Mouse (Mus musculus): ENCODE results near the gene Tead4. TPM values are rescaled to one million over a fixed set of nuclear protein-coding genes. Genes with fewer than 3 reads are reported as not detected.

Tead4 gene
- polyA plus RNA-seq, 1 experiment = 70.9 TPM

DNA sequence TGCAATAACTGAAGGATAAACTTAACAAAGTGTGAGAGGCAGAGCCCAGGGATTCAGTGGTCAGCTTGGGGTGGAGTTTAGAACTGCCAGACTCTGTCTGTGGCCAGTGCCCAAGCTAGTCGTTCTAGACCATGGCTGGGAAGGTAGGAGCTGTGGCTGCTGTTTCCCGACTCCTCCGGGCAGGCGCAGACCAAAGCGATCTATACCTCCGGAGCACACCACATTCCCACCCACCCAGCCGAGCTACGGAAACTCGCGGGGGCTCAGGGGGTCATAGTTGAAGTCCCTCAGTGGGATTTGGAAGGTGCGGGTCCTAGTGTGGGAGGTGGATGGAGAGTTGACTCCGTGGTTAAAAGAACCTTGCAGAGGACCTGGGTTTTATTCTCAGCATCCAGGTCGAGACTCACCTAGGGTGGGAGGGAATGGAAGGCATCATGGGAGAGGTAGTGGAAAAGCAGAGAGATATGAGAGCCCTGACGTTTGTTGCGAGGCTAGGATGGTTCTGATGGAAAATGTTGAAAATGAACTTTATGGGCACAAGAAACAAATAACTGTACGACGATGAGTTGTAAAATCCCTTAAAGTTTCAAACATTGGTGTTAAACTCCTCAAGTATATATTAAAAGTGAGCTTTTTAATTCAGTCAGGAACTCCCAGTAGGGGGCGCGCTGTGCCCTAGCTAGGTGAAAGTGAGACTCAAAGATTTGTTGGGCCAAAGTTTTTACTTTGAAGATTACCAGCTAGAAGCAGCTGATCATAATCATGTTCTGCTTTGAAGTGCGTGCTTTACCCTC lies 99.6 kb downstream of the Tead4 start:
- Histone ChIP-seq H3K4me2 (ENCODE audit: low read depth) (peak overlapping the region; percentile 98), H3K27me3 (ENCODE audit: control insufficient read depth, insufficient read depth, insufficient read length) (no peaks in the 10 kb centered on the region), H3K36me3 (ENCODE audit: control insufficient read depth, insufficient read depth) (no peaks in the 10 kb centered on the region), H3ac (ENCODE audit: control insufficient read depth, insufficient read length) (peak overlapping the region; percentile 29), H3K79me2 (ENCODE audit: control insufficient read depth, insufficient read depth) (no peaks in the 10 kb centered on the region), H3K4me3 (peak overlapping the region; percentile 60)
- TF ChIP-seq E2F4 (IDR thresholded peaks at IDR 0.05; ENCODE audit: insufficient read depth) (no peak), POLR2A (IDR thresholded peaks at IDR 0.05; ENCODE audit: insufficient read length, low read depth) (peak; percentile 74), SRF (IDR thresholded peaks at IDR 0.05; ENCODE audit: control insufficient read depth, insufficient read length, low read depth) (no peak), CEBPB (IDR thresholded peaks at IDR 0.05; ENCODE audit: insufficient read depth, poor library complexity, severe bottlenecking) (no peak), POLR2AphosphoS2 (IDR thresholded peaks at IDR 0.05; ENCODE audit: insufficient read length, low read depth) (peak; percentile 87), TCF12 (IDR thresholded peaks at IDR 0.05; ENCODE audit: insufficient read depth, poor library complexity, severe bottlenecking) (no peak), REST (IDR thresholded peaks at IDR 0.05; ENCODE audit: insufficient read depth, insufficient read length) (no peak), MYOD1 (IDR thresholded peaks at IDR 0.05; ENCODE audit: control insufficient read depth in 1 of 3, insufficient read length in 2 of 3, low read depth in 2 of 3) (no peak), MYOG (IDR thresholded peaks at IDR 0.05; ENCODE audit: control insufficient read depth in 1 of 3, insufficient read depth in 1 of 3, insufficient read length in 2 of 3, low read depth in 2 of 3) (no peak)

DNA sequence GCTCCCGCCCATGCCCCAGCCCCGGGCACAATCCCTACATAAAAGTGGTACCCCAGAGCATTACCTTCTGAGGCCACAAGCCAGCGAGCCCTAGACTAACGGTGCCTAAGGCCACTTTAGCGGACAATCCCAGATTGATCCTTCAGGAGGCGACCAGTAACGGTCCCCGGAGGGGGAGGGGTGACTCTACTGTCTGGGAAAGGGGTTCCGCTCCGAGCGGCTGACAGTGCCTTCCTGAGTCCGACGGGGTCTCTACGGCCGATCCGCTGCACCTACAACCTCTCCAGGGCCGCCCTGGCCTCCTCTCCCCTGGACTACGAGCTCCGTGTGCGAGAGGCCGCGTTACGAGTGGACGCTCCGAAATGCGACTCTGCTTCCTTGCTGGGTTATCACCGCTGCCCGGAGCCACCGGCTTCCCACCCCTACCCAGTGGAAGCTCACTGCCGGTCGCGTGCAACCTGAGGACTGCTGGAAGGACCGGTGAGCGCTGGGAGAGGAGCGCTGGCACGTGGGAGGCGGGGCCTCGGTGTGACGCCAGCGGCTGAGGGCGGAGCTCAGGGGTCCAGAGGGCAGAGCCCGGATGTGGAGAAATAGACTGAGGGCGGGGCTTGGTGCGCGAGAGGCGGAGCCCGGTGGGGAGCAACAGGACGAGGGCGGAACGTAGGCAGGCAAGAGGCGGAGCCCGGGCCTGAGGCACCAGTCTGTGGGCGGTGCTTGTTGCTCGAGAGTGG lies 100.3 kb downstream of the Tead4 start:
- Histone ChIP-seq H3K27me3 (ENCODE audit: control insufficient read depth, insufficient read depth, insufficient read length) (no peaks in the 10 kb centered on the region), H3K4me3 (peak overlapping the region; percentile 60), H3K79me2 (ENCODE audit: control insufficient read depth, insufficient read depth) (no peaks in the 10 kb centered on the region), H3ac (ENCODE audit: control insufficient read depth, insufficient read length) (peak overlapping the region; percentile 29), H3K4me2 (ENCODE audit: low read depth) (peak overlapping the region; percentile 87), H3K36me3 (ENCODE audit: control insufficient read depth, insufficient read depth) (no peaks in the 10 kb centered on the region)
- TF ChIP-seq POLR2A (IDR thresholded peaks at IDR 0.05; ENCODE audit: insufficient read length, low read depth) = peak; percentile 86
- peak; percentile 80 for TF ChIP-seq POLR2AphosphoS2 (IDR thresholded peaks at IDR 0.05; ENCODE audit: insufficient read length, low read depth)
- peak; percentile 80 for TF ChIP-seq CEBPB (IDR thresholded peaks at IDR 0.05; ENCODE audit: insufficient read depth, poor library complexity, severe bottlenecking)
- no peak for TF ChIP-seq E2F4 (IDR thresholded peaks at IDR 0.05; ENCODE audit: insufficient read depth)
- TF ChIP-seq SRF (IDR thresholded peaks at IDR 0.05; ENCODE audit: control insufficient read depth, insufficient read length, low read depth) = no peak
- no peak for TF ChIP-seq TCF3 (IDR thresholded peaks at IDR 0.05; ENCODE audit: insufficient read length, low read depth)
- TF ChIP-seq MYOG (IDR thresholded peaks at IDR 0.05; ENCODE audit: control insufficient read depth in 1 of 3, insufficient read depth in 1 of 3, insufficient read length in 2 of 3, low read depth in 2 of 3) = peak in 2 of 3 experiments; percentile 2 to 21
- no peak for TF ChIP-seq MAX (IDR thresholded peaks at IDR 0.05; ENCODE audit: low read depth)

DNA sequence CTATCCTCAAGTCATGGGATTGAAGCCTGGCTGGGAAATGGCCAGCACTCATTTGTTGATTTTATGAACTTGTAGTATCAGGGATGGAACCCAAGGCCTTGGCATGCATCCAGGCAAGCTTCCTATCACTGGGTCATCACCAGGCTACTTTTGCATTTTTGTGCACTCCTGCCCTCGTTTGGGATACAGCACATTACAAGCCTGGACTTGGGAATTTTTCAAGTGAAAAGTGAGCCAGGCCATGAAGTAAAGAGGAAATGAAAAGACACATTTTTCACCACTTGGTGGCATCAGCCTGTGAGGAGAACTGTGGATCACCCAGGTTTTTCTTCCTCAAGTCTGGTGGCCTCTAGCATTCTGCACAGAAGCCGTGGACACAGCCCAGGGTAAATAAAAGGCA lies 117.1 kb downstream of the Tead4 start:
- TF ChIP-seq REST (IDR thresholded peaks at IDR 0.05; ENCODE audit: insufficient read depth, insufficient read length) (no peak), TCF3 (IDR thresholded peaks at IDR 0.05; ENCODE audit: insufficient read length, low read depth) (no peak), MYOD1 (IDR thresholded peaks at IDR 0.05; ENCODE audit: control insufficient read depth in 1 of 3, insufficient read length in 2 of 3, low read depth in 2 of 3) (no peak), CEBPB (IDR thresholded peaks at IDR 0.05; ENCODE audit: insufficient read depth, poor library complexity, severe bottlenecking) (no peak), USF1 (IDR thresholded peaks at IDR 0.05; ENCODE audit: low read depth) (no peak), MAX (IDR thresholded peaks at IDR 0.05; ENCODE audit: low read depth) (no peak), MYOG (IDR thresholded peaks at IDR 0.05; ENCODE audit: control insufficient read depth in 1 of 3, insufficient read depth in 1 of 3, insufficient read length in 2 of 3, low read depth in 2 of 3) (no peak), E2F4 (IDR thresholded peaks at IDR 0.05; ENCODE audit: insufficient read depth) (no peak), POLR2A (IDR thresholded peaks at IDR 0.05; ENCODE audit: insufficient read length, low read depth) (no peak)
- no peak overlapping the region for H3K4me2 ChIP-seq (ENCODE audit: low read depth)
- peaks cover 18% of the 10 kb centered on the region for H3K27me3 ChIP-seq (ENCODE audit: control insufficient read depth, insufficient read depth, insufficient read length)
- no peaks in the 10 kb centered on the region for H3K79me2 ChIP-seq (ENCODE audit: control insufficient read depth, insufficient read depth)
- H3K36me3 ChIP-seq (ENCODE audit: control insufficient read depth, insufficient read depth) = no peaks in the 10 kb centered on the region
- no peak overlapping the region for H3K4me3 ChIP-seq
- no peak overlapping the region for H3ac ChIP-seq (ENCODE audit: control insufficient read depth, insufficient read length)

DNA sequence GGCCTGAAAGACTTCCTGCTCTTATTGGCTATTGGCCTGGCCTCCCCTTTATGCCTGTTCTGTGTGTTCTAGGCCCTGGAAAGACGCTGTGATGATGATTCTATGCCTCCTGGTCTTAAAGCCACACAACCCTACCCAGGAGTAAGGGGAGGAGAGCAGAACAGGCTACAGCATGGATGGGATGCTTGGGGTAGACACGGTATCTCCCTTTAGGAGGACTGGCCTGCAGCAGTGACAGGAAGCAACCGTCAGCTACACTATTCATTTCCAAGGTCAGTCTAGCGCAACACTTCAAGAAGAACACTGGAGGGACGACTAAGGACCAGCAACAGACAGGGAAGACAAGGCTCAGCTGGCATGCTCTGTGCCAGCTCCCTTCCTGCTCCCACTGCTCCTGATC lies 119.4 kb downstream of the Tead4 start:
- peaks cover 18% of the 10 kb centered on the region for H3K27me3 ChIP-seq (ENCODE audit: control insufficient read depth, insufficient read depth, insufficient read length)
- H3ac ChIP-seq (ENCODE audit: control insufficient read depth, insufficient read length) = no peak overlapping the region
- no peak overlapping the region for H3K4me2 ChIP-seq (ENCODE audit: low read depth)
- no peaks in the 10 kb centered on the region for H3K79me2 ChIP-seq (ENCODE audit: control insufficient read depth, insufficient read depth)
- no peaks in the 10 kb centered on the region for H3K36me3 ChIP-seq (ENCODE audit: control insufficient read depth, insufficient read depth)
- H3K4me3 ChIP-seq = no peak overlapping the region
- no peak for TF ChIP-seq REST (IDR thresholded peaks at IDR 0.05; ENCODE audit: insufficient read depth, insufficient read length)
- no peak for TF ChIP-seq SRF (IDR thresholded peaks at IDR 0.05; ENCODE audit: control insufficient read depth, insufficient read length, low read depth)
- no peak for TF ChIP-seq E2F4 (IDR thresholded peaks at IDR 0.05; ENCODE audit: insufficient read depth)
- no peak for TF ChIP-seq POLR2A (IDR thresholded peaks at IDR 0.05; ENCODE audit: insufficient read length, low read depth)
- TF ChIP-seq POLR2AphosphoS2 (IDR thresholded peaks at IDR 0.05; ENCODE audit: insufficient read length, low read depth) = no peak
- TF ChIP-seq MYOG (IDR thresholded peaks at IDR 0.05; ENCODE audit: control insufficient read depth in 1 of 3, insufficient read depth in 1 of 3, insufficient read length in 2 of 3, low read depth in 2 of 3) = no peak
- no peak for TF ChIP-seq TCF3 (IDR thresholded peaks at IDR 0.05; ENCODE audit: insufficient read length, low read depth)
- no peak for TF ChIP-seq MAX (IDR thresholded peaks at IDR 0.05; ENCODE audit: low read depth)
- no peak for TF ChIP-seq TCF12 (IDR thresholded peaks at IDR 0.05; ENCODE audit: insufficient read depth, poor library complexity, severe bottlenecking)
- no peak for TF ChIP-seq CEBPB (IDR thresholded peaks at IDR 0.05; ENCODE audit: insufficient read depth, poor library complexity, severe bottlenecking)
- TF ChIP-seq MYOD1 (IDR thresholded peaks at IDR 0.05; ENCODE audit: control insufficient read depth in 1 of 3, insufficient read length in 2 of 3, low read depth in 2 of 3) = no peak
- no peak for TF ChIP-seq USF1 (IDR thresholded peaks at IDR 0.05; ENCODE audit: low read depth)
